Mouse (Mus musculus) midbrain, embryonic 15.5 days (tissue): ENCODE results near the gene Fubp3. TPM values are rescaled to one million over a fixed set of nuclear protein-coding genes. Genes with fewer than 3 reads are reported as not detected.

Experiments
- ATAC-seq: fragments of 200-750 bp; cut with Nextera tagmentation; replicated peaks from 2 replicates; pipeline ENCODE4 v1.8.0; 2017; ENCODE audit warnings: moderate TSS enrichment
- H3K27ac ChIP-seq: fragments of 300-500 bp; sonication (generic); 2 replicates; pipeline ENCODE4 v1.5.1; 2015; ENCODE audit warnings: mild to moderate bottlenecking, inconsistent platforms
- H3K27me3 ChIP-seq: fragments of 300-500 bp; sonication (generic); replicated peaks from 2 replicates; pipeline ENCODE4 v1.6.1; 2015; ENCODE audit warnings: inconsistent platforms
- H3K36me3 ChIP-seq: fragments of 300-500 bp; sonication (generic); replicated peaks from 2 replicates; pipeline ENCODE4 v1.6.1; 2015; ENCODE audit warnings: inconsistent platforms
- H3K4me1 ChIP-seq: fragments of 300-500 bp; sonication (generic); 2 replicates; pipeline ENCODE4 v1.6.1; 2015; ENCODE audit warnings: inconsistent platforms
- H3K4me2 ChIP-seq: fragments of 300-500 bp; sonication (generic); 2 replicates; pipeline ENCODE4 v1.6.1; 2015; ENCODE audit warnings: inconsistent platforms, mild to moderate bottlenecking, moderate library complexity
- H3K4me3 ChIP-seq: fragments of 300-500 bp; sonication (generic); 2 replicates; pipeline ENCODE4 v1.5.1; 2015; ENCODE audit warnings: mild to moderate bottlenecking, inconsistent platforms
- H3K9ac ChIP-seq: fragments of 300-500 bp; sonication (generic); 2 replicates; pipeline ENCODE4 v1.6.1; 2015; ENCODE audit warnings: mild to moderate bottlenecking, inconsistent platforms
- H3K9me3 ChIP-seq: fragments of 300-500 bp; sonication (generic); 2 replicates; pipeline ENCODE4 v1.6.1; 2016; ENCODE audit warnings: inconsistent platforms
- WGBS: fragments of 180-500 bp; shearing (Covaris S2); methylation state at CpG from one replicate; pipeline ENCODE4 v1.1.7; 2015; ENCODE audit warnings: mixed read lengths; 5-methylcytosine and 5-hydroxymethylcytosine counted together
- polyA plus RNA-seq: library from polyadenylated mRNA; unstranded; fragments of >200 nt; fragmentation: Nextera tagmentation; extraction: Ambion mirVana; gene quantifications from 2 replicates; pipeline ENCODE4 v1.2.1, GENCODE M21; 2015

The Fubp3 gene
- polyA plus RNA-seq, 1 experiment from 2014 or later: 47.4 TPM

GRCm38 (mm10) chr2:31572915-31573635 lies 624 bp downstream of the Fubp3 start:
- H3K4me1 ChIP-seq: peaks cover 23% of the 10 kb centered on the region
- H3K27ac ChIP-seq: peak overlapping the region; percentile 86
- peak overlapping the region; percentile 84 for H3K9ac ChIP-seq
- no peaks in the 10 kb centered on the region; the same call in 1 of the 2 replicates for H3K27me3 ChIP-seq
- ATAC-seq: peak; percentile 59
- peak overlapping the region; percentile 80 for H3K4me3 ChIP-seq
- H3K36me3 ChIP-seq: no peaks in the 10 kb centered on the region
- WGBS: 2% methylated on average over 41 of the region's 41 CpGs
- peak overlapping the region; percentile 89 for H3K4me2 ChIP-seq
- H3K9me3 ChIP-seq: no peaks in the 10 kb centered on the region

GRCm38 (mm10) chr2:31581617-31582016 lies 9.2 kb downstream of the Fubp3 start:
- no peaks in the 10 kb centered on the region for H3K9me3 ChIP-seq
- no peak overlapping the region for H3K4me3 ChIP-seq
- no peak overlapping the region for H3K9ac ChIP-seq
- no peak for ATAC-seq
- H3K27ac ChIP-seq: no peak overlapping the region
- peaks cover 20% of the 10 kb centered on the region; the same call in 1 of the 2 replicates for H3K36me3 ChIP-seq
- H3K27me3 ChIP-seq: no peaks in the 10 kb centered on the region
- WGBS: 43% methylated on average over 2 of the region's 2 CpGs
- H3K4me2 ChIP-seq: no peak overlapping the region
- no peaks in the 10 kb centered on the region for H3K4me1 ChIP-seq

GRCm38 (mm10) chr2:31591799-31592484 lies 19.5 kb downstream of the Fubp3 start:
- H3K4me2 ChIP-seq: no peak overlapping the region
- no peak overlapping the region for H3K4me3 ChIP-seq
- no peak overlapping the region for H3K9ac ChIP-seq
- no peak for ATAC-seq
- no peak overlapping the region for H3K27ac ChIP-seq
- WGBS: 78% methylated on average over 9 of the region's 9 CpGs
- peaks cover 13% of the 10 kb centered on the region for H3K36me3 ChIP-seq
- H3K4me1 ChIP-seq: peaks cover 2% of the 10 kb centered on the region; the same call in 1 of the 2 replicates
- H3K27me3 ChIP-seq: no peaks in the 10 kb centered on the region
- H3K9me3 ChIP-seq: no peaks in the 10 kb centered on the region

GRCm38 (mm10) chr2:31607555-31607954 lies 35.1 kb downstream of the Fubp3 start:
- Histone ChIP-seq H3K27me3 (no peaks in the 10 kb centered on the region), H3K36me3 (peaks cover 57% of the 10 kb centered on the region), H3K4me1 (peaks cover 5% of the 10 kb centered on the region; the same call in 1 of the 2 replicates), H3K9ac (no peak overlapping the region), H3K9me3 (no peaks in the 10 kb centered on the region), H3K27ac (no peak overlapping the region), H3K4me3 (no peak overlapping the region), H3K4me2 (no peak overlapping the region)
- no peak for ATAC-seq
- 86% methylated on average over 1 of the region's 1 CpGs for WGBS

DNA sequence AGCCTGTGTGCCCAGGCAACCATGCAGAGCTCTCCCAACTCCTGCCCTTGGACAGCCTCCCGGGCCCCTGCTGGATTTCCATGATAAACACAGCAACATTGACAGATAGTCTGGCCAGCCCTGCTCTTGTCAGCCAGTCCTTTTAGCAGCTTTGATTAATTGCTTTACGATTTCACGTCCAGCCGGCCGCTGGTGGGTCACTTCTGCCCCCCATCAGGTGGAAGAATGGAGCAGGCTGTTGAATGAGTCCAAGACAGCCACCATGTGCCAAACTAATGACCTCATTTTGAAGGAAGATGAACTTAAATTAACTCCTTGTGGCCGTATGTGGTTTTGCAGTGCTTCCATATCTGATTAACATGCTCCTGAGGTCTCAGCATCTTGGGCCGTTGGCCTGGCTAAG lies 37.4 kb downstream of the Fubp3 start:
- H3K4me1 ChIP-seq: peaks cover 5% of the 10 kb centered on the region; the same call in 1 of the 2 replicates
- H3K9ac ChIP-seq: no peak overlapping the region
- no peaks in the 10 kb centered on the region for H3K9me3 ChIP-seq
- no peak overlapping the region for H3K4me3 ChIP-seq
- WGBS: 52% methylated on average over 7 of the region's 7 CpGs
- no peak overlapping the region for H3K4me2 ChIP-seq
- H3K36me3 ChIP-seq: peaks cover 66% of the 10 kb centered on the region
- H3K27me3 ChIP-seq: no peaks in the 10 kb centered on the region
- no peak overlapping the region for H3K27ac ChIP-seq
- no peak for ATAC-seq

DNA sequence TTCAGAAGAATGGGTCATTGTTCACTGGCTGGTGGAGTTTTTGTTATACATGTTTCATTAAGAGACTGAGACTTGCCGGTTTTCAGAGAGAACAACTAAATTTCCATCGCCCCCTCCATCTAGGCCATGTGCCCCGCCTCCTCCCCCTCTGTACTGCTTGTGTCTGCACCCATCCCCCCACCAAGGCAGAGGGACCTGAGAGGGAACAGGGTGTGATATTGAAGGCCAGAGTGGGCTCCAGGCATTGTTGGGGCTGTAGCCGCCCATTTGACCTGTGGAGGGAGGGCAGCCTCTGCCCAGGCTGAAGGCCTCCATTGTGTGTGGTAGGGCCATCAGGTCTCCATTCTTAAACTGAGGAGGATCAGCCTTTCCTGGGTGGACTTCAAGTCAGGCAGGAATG lies 38.5 kb downstream of the Fubp3 start:
- no peak overlapping the region for H3K4me3 ChIP-seq
- WGBS: 40% methylated on average over 4 of the region's 4 CpGs
- no peaks in the 10 kb centered on the region for H3K27me3 ChIP-seq
- no peak for ATAC-seq
- no peak overlapping the region for H3K27ac ChIP-seq
- H3K9ac ChIP-seq: no peak overlapping the region
- no peak overlapping the region for H3K4me2 ChIP-seq
- H3K36me3 ChIP-seq: peaks cover 60% of the 10 kb centered on the region
- no peaks in the 10 kb centered on the region for H3K9me3 ChIP-seq
- peaks cover 5% of the 10 kb centered on the region; the same call in 1 of the 2 replicates for H3K4me1 ChIP-seq

DNA sequence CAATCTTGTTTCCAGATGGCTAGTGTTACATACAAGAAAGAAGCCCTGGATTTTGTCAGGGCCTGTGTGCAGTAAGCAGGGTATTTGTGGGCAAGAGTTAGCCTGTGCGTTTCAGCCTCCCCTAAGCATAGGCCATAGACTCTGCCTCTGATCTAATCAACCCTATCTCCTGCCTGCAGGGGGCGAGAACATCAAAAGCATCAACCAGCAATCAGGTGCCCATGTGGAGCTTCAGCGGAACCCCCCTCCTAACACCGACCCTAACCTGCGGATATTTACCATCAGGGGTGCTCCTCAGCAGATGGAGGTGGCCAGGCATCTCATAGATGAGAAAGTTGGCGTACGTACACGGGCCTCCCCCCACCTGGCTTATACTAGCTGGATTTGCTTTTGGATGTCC lies 38.9 kb downstream of the Fubp3 start:
- Histone ChIP-seq H3K9ac (no peak overlapping the region), H3K27ac (no peak overlapping the region), H3K27me3 (no peaks in the 10 kb centered on the region), H3K9me3 (no peaks in the 10 kb centered on the region), H3K4me1 (peaks cover 5% of the 10 kb centered on the region; the same call in 1 of the 2 replicates), H3K36me3 (peaks cover 55% of the 10 kb centered on the region), H3K4me2 (no peak overlapping the region), H3K4me3 (no peak overlapping the region)
- ATAC-seq: no peak
- 77% methylated on average over 8 of the region's 8 CpGs for WGBS

DNA sequence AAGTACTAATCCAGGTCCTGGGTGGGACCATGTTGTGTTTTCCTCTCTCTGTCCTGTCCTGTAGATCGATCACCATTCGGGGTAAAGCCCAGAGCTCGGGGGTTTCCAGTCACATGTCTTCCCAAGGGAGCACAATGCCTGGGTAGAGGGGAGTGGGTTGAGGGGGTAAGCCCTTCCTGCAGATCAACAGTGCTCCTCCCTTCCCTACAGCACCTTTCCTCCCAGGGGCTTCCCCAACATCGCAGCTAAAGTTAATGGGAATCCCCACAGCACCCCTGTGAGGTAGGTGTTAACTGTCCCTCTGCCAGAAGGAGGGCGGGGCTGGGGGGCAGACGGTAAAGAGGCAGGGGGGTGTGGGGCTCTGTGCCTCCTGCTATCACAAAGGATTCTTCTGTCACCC lies 40.2 kb downstream of the Fubp3 start:
- WGBS: 87% methylated on average over 6 of the region's 6 CpGs

DNA sequence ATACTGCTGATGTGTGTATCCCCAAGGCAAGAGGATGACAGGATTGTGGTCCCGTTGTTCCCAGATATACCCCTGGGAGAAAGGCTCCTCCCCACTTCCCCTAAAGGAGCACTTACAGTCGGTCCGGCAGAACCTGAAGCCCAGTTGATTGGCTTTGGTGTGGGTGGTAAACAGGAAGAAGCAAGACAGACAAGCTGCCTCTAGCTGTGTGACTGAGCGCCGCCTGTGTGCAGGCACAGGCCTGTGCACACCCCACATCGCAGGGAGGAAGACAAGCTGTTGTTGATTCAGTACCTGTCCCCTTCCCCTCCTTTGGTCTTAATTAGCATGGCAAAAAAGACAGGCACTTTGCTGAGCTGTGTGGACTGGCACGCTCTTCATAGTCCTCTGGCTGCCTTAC lies 41.3 kb downstream of the Fubp3 start:
- Histone ChIP-seq H3K36me3 (peaks cover 47% of the 10 kb centered on the region), H3K27me3 (no peaks in the 10 kb centered on the region), H3K9ac (no peak overlapping the region), H3K4me2 (no peak overlapping the region), H3K9me3 (no peaks in the 10 kb centered on the region), H3K4me3 (no peak overlapping the region), H3K4me1 (peaks cover 9% of the 10 kb centered on the region; the same call in 1 of the 2 replicates), H3K27ac (no peak overlapping the region)
- no peak for ATAC-seq
- WGBS: 90% methylated on average over 7 of the region's 7 CpGs

More for the DNA sequence above, 40.2 kb downstream of the Fubp3 start:
- H3K27me3 ChIP-seq: no peaks in the 10 kb centered on the region
- H3K36me3 ChIP-seq: peaks cover 53% of the 10 kb centered on the region
- no peak overlapping the region for H3K4me2 ChIP-seq
- peaks cover 5% of the 10 kb centered on the region; the same call in 1 of the 2 replicates for H3K4me1 ChIP-seq
- no peak for ATAC-seq
- H3K9me3 ChIP-seq: no peaks in the 10 kb centered on the region
- H3K27ac ChIP-seq: no peak overlapping the region
- no peak overlapping the region for H3K9ac ChIP-seq
- H3K4me3 ChIP-seq: no peak overlapping the region

- Histone ChIP-seq H3K27ac (no peak overlapping the region), H3K9me3 (no peaks in the 10 kb centered on the region), H3K4me2 (no peak overlapping the region), H3K4me3 (no peak overlapping the region), H3K9ac (no peak overlapping the region), H3K36me3 (peaks cover 18% of the 10 kb centered on the region), H3K4me1 (0 out of 2 replicates have a peak, but pooled peaks cover 5% of the 10 kb centered on the region), H3K27me3 (no peaks in the 10 kb centered on the region)
- WGBS: 68% methylated on average over 14 of the region's 14 CpGs
- no peak for ATAC-seq
These were observed 46.2 kb downstream of the Fubp3 start for GRCm38 (mm10) chr2:31618484-31619161.

- 0 out of 2 replicates have a peak, but pooled peaks cover 5% of the 10 kb centered on the region for H3K4me1 ChIP-seq
- H3K27ac ChIP-seq: no peak overlapping the region
- no peak overlapping the region for H3K9ac ChIP-seq
- H3K4me3 ChIP-seq: no peak overlapping the region
- 90% methylated on average over 6 of the region's 6 CpGs for WGBS
- no peak for ATAC-seq
- H3K27me3 ChIP-seq: no peaks in the 10 kb centered on the region
- H3K36me3 ChIP-seq: peaks cover 13% of the 10 kb centered on the region
- H3K9me3 ChIP-seq: no peaks in the 10 kb centered on the region
- H3K4me2 ChIP-seq: no peak overlapping the region
These were observed 46.8 kb downstream of the Fubp3 start for GRCm38 (mm10) chr2:31619208-31619607.

GRCm38 (mm10) chr2:31633531-31633930 lies 61.1 kb downstream of the Fubp3 start:
- no peak overlapping the region for H3K9ac ChIP-seq
- H3K4me2 ChIP-seq: no peak overlapping the region
- 86% methylated on average over 3 of the region's 3 CpGs for WGBS
- no peaks in the 10 kb centered on the region for H3K9me3 ChIP-seq
- no peak for ATAC-seq
- H3K4me1 ChIP-seq: peaks cover 30% of the 10 kb centered on the region
- no peak overlapping the region for H3K27ac ChIP-seq
- peaks cover 92% of the 10 kb centered on the region for H3K27me3 ChIP-seq
- no peaks in the 10 kb centered on the region for H3K36me3 ChIP-seq
- H3K4me3 ChIP-seq: no peak overlapping the region
